Mouse (Mus musculus) limb, embryonic 14.5 days (tissue): ENCODE results near the gene Alpl. TPM values are rescaled to one million over a fixed set of nuclear protein-coding genes. Genes with fewer than 3 reads are reported as not detected.

Source experiments
- ATAC-seq: fragments of 200-750 bp; cut with Nextera tagmentation; 2 replicates; pipeline ENCODE4 v1.8.0; 2017; ENCODE audit warnings: low read depth, moderate number of reproducible peaks, moderate TSS enrichment; ENCODE audit not compliant: low FRiP score
- DNase-seq: peaks from one replicate; pipeline ENCODE4 v3.0.0-alpha.2; 2015; ENCODE audit warnings: low spot score
- H3K27ac ChIP-seq: fragments of 300-500 bp; sonication (generic); replicated peaks from 2 replicates; pipeline ENCODE4 v1.5.1; 2014; ENCODE audit warnings: low read depth, mild to moderate bottlenecking, low read length, moderate library complexity, mixed read lengths
- H3K27me3 ChIP-seq: fragments of 300-500 bp; sonication (generic); 2 replicates; pipeline ENCODE4 v1.6.1; 2014; ENCODE audit warnings: low read length, mixed read lengths; ENCODE audit not compliant: control insufficient read depth, insufficient read depth
- H3K36me3 ChIP-seq: fragments of 300-500 bp; sonication (generic); 2 replicates; pipeline ENCODE4 v1.6.1; 2014; ENCODE audit warnings: mild to moderate bottlenecking, low read length, moderate library complexity, mixed read lengths; ENCODE audit not compliant: control insufficient read depth, insufficient read depth
- H3K4me1 ChIP-seq: fragments of 300-500 bp; sonication (generic); 2 replicates; pipeline ENCODE4 v1.6.1; 2014; ENCODE audit warnings: antibody characterized with exemption, low read length, mixed read lengths; ENCODE audit not compliant: control insufficient read depth, insufficient read depth
- H3K4me2 ChIP-seq: fragments of 300-500 bp; sonication (generic); replicated peaks from 2 replicates; pipeline ENCODE4 v1.6.1; 2014; ENCODE audit warnings: low read depth, mild to moderate bottlenecking, low read length, moderate library complexity; ENCODE audit not compliant: severe bottlenecking
- H3K4me3 ChIP-seq: fragments of 300-500 bp; sonication (generic); replicated peaks from 2 replicates; pipeline ENCODE4 v1.5.1; 2014; ENCODE audit warnings: low read length
- H3K9ac ChIP-seq: fragments of 300-500 bp; sonication (generic); 2 replicates; pipeline ENCODE4 v1.6.1; 2014; ENCODE audit warnings: mild to moderate bottlenecking, low read depth, low read length, moderate library complexity; ENCODE audit not compliant: severe bottlenecking
- H3K9me3 ChIP-seq: fragments of 300-500 bp; sonication (generic); 2 replicates; pipeline ENCODE4 v1.6.1; 2016; ENCODE audit warnings: low read length; ENCODE audit not compliant: control insufficient read depth
- POLR2A ChIP-seq: fragments of 200-500 bp; IDR thresholded peaks from 2 replicates; pipeline ENCODE4 v1.8.0; 2012; ENCODE audit warnings: inconsistent platforms, mild to moderate bottlenecking, moderate library complexity, borderline replicate concordance; ENCODE audit not compliant: insufficient read depth, insufficient read length; ENCODE audit errors: extremely low read depth
- WGBS: fragments of 180-500 bp; shearing (Covaris S2); extraction: QIAGEN DNeasy Blood & Tissue Kit; methylation state at CpG from one replicate; pipeline ENCODE4 v1.1.7; 2014; 5-methylcytosine and 5-hydroxymethylcytosine counted together
- polyA plus RNA-seq, 2 experiments: library from polyadenylated mRNA; depleted of rRNA in 1 of 2; stranded (reverse) in 1 of 2; unstranded in 1 of 2; fragments of >200 nt; fragmentation: Nextera tagmentation in 1 of 2; extraction: Ambion mirVana in 1 of 2; gene quantifications; 2 replicates each; pipeline versions ENCODE4 v1.2.1 to v1.2.3; 2012 to 2014

Gene Alpl
- polyA plus RNA-seq (2012; rRNA removed) (31.4 and 40.6 TPM in 2 replicates), polyA plus RNA-seq (2014; fragmentation: Nextera tagmentation; extraction: Ambion mirVana) (26.3 and 28.0 TPM in 2 replicates)

DNA sequence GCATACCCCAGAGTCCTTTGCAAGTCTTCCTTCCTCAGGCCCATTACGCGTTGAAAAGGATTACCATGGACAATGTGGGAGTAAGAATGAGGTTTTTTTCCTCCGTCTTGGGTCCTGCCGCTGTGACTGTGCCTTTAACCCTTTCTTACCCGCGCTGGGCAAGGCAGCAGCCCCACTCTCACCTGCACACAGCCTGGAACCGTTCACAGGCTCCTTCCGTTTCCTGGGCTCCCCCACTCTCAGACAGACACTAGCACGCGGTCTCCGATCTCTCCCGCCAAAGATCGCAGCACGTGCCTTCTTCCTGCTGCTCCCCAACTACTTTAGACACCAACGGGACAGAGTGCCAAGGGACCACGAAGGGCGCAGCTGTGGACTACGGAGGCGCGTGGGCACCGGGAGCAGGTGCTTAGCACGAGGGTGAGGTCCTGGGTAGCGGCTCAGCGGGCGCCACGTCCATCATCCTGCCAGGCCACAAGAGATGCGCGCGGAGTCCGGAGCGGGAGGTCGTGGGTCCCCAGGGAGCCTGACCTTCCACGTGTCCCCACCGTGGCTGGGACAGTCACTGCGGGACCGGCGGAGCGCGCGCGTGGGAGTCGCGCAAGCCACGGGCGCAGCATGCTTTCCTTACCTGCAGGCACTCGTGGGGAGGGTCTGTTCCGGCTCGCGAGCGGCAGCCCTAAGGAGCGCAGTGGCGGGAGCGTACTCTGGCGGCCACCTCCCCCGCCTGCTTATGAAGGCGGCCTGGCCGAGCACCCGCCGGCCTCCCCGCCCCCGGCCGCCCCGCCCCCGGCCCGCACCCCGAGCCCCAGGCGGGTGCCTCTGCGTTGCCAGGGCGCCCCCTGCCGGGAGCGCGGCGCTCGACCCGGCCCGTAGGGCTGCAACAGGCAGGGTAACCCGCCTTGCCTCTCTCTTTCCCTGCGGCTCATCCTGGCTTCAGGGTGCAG is at the start of gene Alpl:
Gene Alpl, minus strand, starts transcription at position 774 of the 947 bp plus-strand sequence.
- Histone ChIP-seq H3K27ac (no peak within 1 kb of the TSS), H3K27me3 (peaks cover 21% of the 10 kb centered on the region)
- under 1% methylated on average over 64 of the region's 78 CpGs for WGBS

DNA sequence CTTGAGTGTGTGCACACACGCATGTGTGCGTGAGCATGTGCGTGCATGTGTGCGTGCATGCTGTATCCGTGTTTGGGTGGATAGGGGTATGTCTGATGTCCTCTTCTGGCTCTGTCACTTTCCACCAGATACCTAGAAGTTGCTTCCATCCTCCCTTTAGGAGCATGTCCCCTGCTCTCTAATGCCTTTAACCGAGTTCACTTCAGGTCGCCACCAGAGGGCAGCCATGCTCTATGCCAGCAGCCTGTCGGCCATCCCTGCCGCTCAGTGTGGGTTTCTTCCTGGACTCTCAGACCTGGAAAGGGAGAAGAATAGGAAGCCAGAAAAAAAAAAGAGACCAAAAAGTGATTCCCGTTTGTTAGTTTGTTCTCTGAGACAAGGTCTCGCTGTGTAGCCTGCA is 48.5 kb upstream of the Alpl start:
- no peak overlapping the region for H3K9ac ChIP-seq
- no peaks in the 10 kb centered on the region for H3K4me1 ChIP-seq
- no peak overlapping the region for H3K27ac ChIP-seq
- no peak for ATAC-seq
- H3K4me3 ChIP-seq: no peak overlapping the region
- no peaks in the 10 kb centered on the region for H3K27me3 ChIP-seq
- peak; percentile 73 for DNase-seq
- H3K36me3 ChIP-seq: no peaks in the 10 kb centered on the region
- no peaks in the 10 kb centered on the region for H3K9me3 ChIP-seq
- H3K4me2 ChIP-seq: no peak overlapping the region
- WGBS: 17% methylated on average over 11 of the region's 11 CpGs
- TF ChIP-seq POLR2A: no peak

More for the DNA sequence above, at the start of gene Alpl:
- H3K9ac ChIP-seq: peak within 1 kb of the TSS; percentile 51
- peaks cover 13% of the 10 kb centered on the region; the same call in 1 of the 2 replicates for H3K4me1 ChIP-seq
- H3K4me2 ChIP-seq: peak within 1 kb of the TSS; percentile 91
- TF ChIP-seq POLR2A: no peak
- H3K4me3 ChIP-seq: peak within 1 kb of the TSS; percentile 47
- H3K9me3 ChIP-seq: no peaks in the 10 kb centered on the region
- peak; percentile 21 for DNase-seq
- no peaks in the 10 kb centered on the region for H3K36me3 ChIP-seq
- peak; percentile 77 for ATAC-seq

DNA sequence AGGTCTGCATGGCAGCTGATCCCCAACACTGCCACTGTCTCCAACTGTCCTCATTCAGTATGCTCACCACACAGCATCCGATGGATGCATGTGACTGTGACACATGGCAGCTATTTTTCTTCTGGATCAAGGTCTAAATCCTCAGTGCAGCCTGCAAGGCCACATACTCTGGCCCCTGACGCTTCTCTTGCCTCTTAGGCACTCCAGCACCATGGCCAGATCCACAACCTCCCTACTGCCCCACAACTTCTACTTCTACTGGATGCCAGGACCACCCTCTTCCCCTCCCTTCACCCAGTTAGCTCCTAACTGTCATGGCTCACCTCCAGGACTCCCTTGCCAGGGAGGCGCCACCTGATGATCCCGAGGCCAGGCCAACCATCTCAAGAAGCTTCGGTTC is 43.3 kb upstream of the Alpl start:
- DNase-seq (no peak), ATAC-seq (no peak)
- H3K27ac ChIP-seq: no peak overlapping the region
- H3K4me3 ChIP-seq: no peak overlapping the region
- peaks cover 4% of the 10 kb centered on the region; the same call in 1 of the 2 replicates for H3K4me1 ChIP-seq
- H3K4me2 ChIP-seq: no peak overlapping the region
- 84% methylated on average over 5 of the region's 5 CpGs for WGBS
- H3K9ac ChIP-seq: no peak overlapping the region
- H3K36me3 ChIP-seq: no peaks in the 10 kb centered on the region
- no peaks in the 10 kb centered on the region for H3K9me3 ChIP-seq
- no peak for TF ChIP-seq POLR2A
- no peaks in the 10 kb centered on the region for H3K27me3 ChIP-seq

DNA sequence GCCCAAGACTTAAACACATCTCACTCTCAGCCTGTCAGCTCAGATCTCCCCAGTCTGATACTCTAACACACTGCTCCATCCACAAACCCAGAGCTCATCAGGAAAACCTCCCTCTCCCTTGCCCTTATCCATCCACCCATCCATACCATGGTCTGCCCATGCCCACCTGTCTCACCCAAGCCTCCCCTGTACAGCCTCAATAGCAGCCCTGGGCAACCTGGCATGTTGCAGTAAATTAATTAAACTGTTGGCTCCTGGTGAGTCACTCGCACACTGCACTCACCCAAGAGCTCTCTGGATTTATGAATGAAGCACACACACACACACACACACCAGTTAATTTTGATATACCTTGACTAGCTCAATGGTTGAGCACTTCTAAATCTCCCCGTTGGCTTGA is 42.6 kb upstream of the Alpl start:
- Histone ChIP-seq H3K4me1 (peaks cover 4% of the 10 kb centered on the region; the same call in 1 of the 2 replicates), H3K27me3 (no peaks in the 10 kb centered on the region), H3K4me2 (no peak overlapping the region), H3K9ac (no peak overlapping the region), H3K4me3 (no peak overlapping the region), H3K36me3 (no peaks in the 10 kb centered on the region), H3K27ac (no peak overlapping the region), H3K9me3 (no peaks in the 10 kb centered on the region)
- ATAC-seq (no peak), DNase-seq (no peak)
- 90% methylated on average over 2 of the region's 2 CpGs for WGBS
- TF ChIP-seq POLR2A: no peak

DNA sequence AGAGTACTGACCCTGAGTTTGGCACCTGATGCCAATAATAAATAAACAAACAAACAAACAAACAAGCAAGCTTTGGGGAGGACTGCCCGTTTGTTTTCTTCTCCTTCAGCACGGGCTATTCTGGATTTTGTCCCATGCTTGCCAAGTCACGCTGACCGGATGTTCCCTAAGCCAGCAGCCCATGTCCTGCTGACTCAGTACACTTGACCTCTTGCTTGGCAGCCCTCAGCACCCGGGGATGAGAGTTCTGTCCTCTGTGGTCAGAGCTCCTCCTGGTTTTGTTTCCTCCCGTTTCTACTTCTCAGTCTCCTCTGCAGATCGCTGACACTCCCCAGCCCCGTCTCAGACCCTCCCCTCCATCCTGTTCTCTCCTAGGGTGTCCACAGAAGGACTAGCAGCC is 41.6 kb upstream of the Alpl start:
- no peak for ATAC-seq
- DNase-seq: no peak
- 84% methylated on average over 8 of the region's 8 CpGs for WGBS
- TF ChIP-seq POLR2A: no peak
- H3K27me3 ChIP-seq: no peaks in the 10 kb centered on the region
- H3K4me2 ChIP-seq: no peak overlapping the region
- no peak overlapping the region for H3K9ac ChIP-seq
- no peaks in the 10 kb centered on the region for H3K9me3 ChIP-seq
- no peaks in the 10 kb centered on the region for H3K36me3 ChIP-seq
- no peak overlapping the region for H3K4me3 ChIP-seq
- H3K27ac ChIP-seq: no peak overlapping the region
- H3K4me1 ChIP-seq: peaks cover 4% of the 10 kb centered on the region; the same call in 1 of the 2 replicates
